Mouse (Mus musculus) stomach, embryonic 16.5 days (tissue): ENCODE measurements around the gene Cxcl14. TPM values are rescaled to one million over a fixed set of nuclear protein-coding genes. Genes with fewer than 3 reads are reported as not detected.

ENCODE experiments used
- ATAC-seq: fragments of 200-750 bp; cut with Nextera tagmentation; 2 replicates; pipeline ENCODE4 v1.8.0; 2017; ENCODE audit warnings: moderate number of reproducible peaks, moderate TSS enrichment; ENCODE audit not compliant: insufficient read depth, low FRiP score
- H3K27ac ChIP-seq: fragments of 300-500 bp; sonication (generic); 2 replicates; pipeline ENCODE4 v1.5.1; 2014; ENCODE audit warnings: low read length
- H3K27me3 ChIP-seq: fragments of 300-500 bp; sonication (generic); 2 replicates; pipeline ENCODE4 v1.6.1; 2014; ENCODE audit warnings: low read length, control low read depth, mixed read lengths; ENCODE audit not compliant: control insufficient read depth, insufficient read depth
- H3K36me3 ChIP-seq: fragments of 300-500 bp; sonication (generic); 2 replicates; pipeline ENCODE4 v1.6.1; 2014; ENCODE audit warnings: low read length; ENCODE audit not compliant: control insufficient read depth, insufficient read depth
- H3K4me1 ChIP-seq: fragments of 300-500 bp; sonication (generic); 2 replicates; pipeline ENCODE4 v1.6.1; 2014; ENCODE audit warnings: low read length, control low read depth, mixed read lengths; ENCODE audit not compliant: control insufficient read depth, insufficient read depth
- H3K4me2 ChIP-seq: fragments of 300-500 bp; sonication (generic); 2 replicates; pipeline ENCODE4 v1.6.1; 2014; ENCODE audit warnings: low read depth, low read length, mixed read lengths
- H3K4me3 ChIP-seq: fragments of 300-500 bp; sonication (generic); replicated peaks from 2 replicates; pipeline ENCODE4 v1.5.1; 2014; ENCODE audit warnings: mild to moderate bottlenecking, low read length
- H3K9ac ChIP-seq: fragments of 300-500 bp; sonication (generic); 2 replicates; pipeline ENCODE4 v1.6.1; 2014; ENCODE audit warnings: low read length
- H3K9me3 ChIP-seq: fragments of 300-500 bp; sonication (generic); replicated peaks from 2 replicates; pipeline ENCODE4 v1.6.1; 2016; ENCODE audit warnings: low read length, control low read depth; ENCODE audit not compliant: control insufficient read depth
- WGBS: fragments of 180-500 bp; shearing (Covaris S2); extraction: QIAGEN DNeasy Blood & Tissue Kit; methylation state at CpG from one replicate; pipeline ENCODE4 v1.1.7; 2014; 5-methylcytosine and 5-hydroxymethylcytosine counted together
- polyA plus RNA-seq: library from polyadenylated mRNA; unstranded; fragments of >200 nt; fragmentation: Nextera tagmentation; extraction: Ambion mirVana; gene quantifications from 2 replicates; pipeline ENCODE4 v1.2.1, GENCODE M21; 2015

The Cxcl14 gene
- polyA plus RNA-seq, 1 experiment from 2014 or later: 10.2 TPM

- Histone ChIP-seq H3K9me3 (no peaks in the 10 kb centered on the region), H3K36me3 (no peaks in the 10 kb centered on the region), H3K27ac (no peak overlapping the region), H3K4me1 (0 out of 2 replicates have a peak, but pooled peaks cover 6% of the 10 kb centered on the region), H3K9ac (no peak overlapping the region), H3K27me3 (no peaks in the 10 kb centered on the region), H3K4me3 (no peak overlapping the region), H3K4me2 (no peak overlapping the region)
- 51% methylated on average over 10 of the region's 10 CpGs for WGBS
- ATAC-seq: no peak
These were observed 34.5 kb upstream of the Cxcl14 start for GRCm38 (mm10) chr13:56330603-56331455.

DNA sequence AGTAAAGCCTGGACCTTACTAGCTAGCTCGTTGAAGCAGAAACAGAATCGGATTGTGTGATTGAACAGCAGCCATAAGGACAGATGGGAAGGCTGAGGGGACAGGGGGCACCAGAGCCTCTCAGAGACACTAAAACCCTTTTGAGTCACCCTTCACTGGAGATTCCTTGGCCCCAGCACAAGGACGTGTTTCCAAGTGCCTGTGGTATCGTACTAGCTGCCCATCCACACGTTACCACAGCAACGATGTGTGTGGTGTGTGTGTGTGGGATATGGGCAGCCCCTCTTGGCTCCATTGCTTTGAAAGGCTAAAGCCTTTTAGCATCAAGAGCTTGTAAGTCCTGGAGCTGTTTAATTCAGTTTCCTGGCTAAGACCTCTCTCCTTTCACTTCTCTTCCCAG lies 33.4 kb upstream of the Cxcl14 start:
- Histone ChIP-seq H3K9ac (no peak overlapping the region), H3K27ac (no peak overlapping the region), H3K4me3 (no peak overlapping the region), H3K27me3 (no peaks in the 10 kb centered on the region), H3K9me3 (no peaks in the 10 kb centered on the region), H3K4me2 (no peak overlapping the region), H3K36me3 (no peaks in the 10 kb centered on the region), H3K4me1 (0 out of 2 replicates have a peak, but pooled peaks cover 6% of the 10 kb centered on the region)
- no peak for ATAC-seq
- 75% methylated on average over 6 of the region's 6 CpGs for WGBS

DNA sequence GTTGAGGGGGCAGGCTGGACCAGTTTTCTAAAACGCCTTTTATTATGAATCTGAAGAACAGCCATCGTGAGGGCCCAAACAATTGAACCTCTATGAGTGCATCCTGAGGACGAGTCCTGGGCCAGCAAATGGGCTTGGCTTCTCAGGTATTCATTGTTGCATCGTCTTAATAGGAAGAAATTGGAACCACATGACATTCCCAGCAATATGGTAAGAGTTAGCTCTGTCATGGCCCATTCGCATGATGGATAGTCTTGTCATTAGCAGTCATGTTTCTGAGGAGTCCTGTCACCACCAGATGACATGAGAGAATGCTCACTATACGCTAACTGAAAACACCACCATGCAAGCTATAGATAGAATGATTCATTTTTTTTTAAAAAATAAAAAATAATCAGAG lies 32.8 kb upstream of the Cxcl14 start:
- no peak overlapping the region for H3K4me3 ChIP-seq
- 0 out of 2 replicates have a peak, but pooled peaks cover 6% of the 10 kb centered on the region for H3K4me1 ChIP-seq
- H3K27me3 ChIP-seq: no peaks in the 10 kb centered on the region
- H3K9me3 ChIP-seq: no peaks in the 10 kb centered on the region
- H3K36me3 ChIP-seq: no peaks in the 10 kb centered on the region
- no peak for ATAC-seq
- no peak overlapping the region for H3K4me2 ChIP-seq
- no peak overlapping the region for H3K9ac ChIP-seq
- 86% methylated on average over 6 of the region's 6 CpGs for WGBS
- H3K27ac ChIP-seq: no peak overlapping the region

DNA sequence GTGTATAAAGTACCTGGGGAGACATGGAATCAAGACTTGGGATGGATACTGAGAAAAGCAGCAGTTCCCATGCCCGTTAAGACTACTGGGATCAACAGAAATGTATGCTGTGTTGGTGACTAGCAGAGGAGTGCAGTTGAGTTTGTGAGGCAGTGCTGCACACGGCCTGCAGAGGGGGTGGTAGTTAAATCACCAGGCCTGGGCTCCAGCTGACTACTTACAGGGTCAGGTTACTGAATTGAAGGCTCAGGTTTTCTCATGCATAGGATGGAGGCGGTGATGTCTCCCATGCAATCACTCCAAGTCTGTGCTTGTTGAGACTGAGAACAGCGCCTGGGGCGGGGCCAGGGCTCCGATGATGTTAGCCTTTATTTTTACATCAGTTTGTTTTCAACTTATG lies 31.4 kb upstream of the Cxcl14 start:
- WGBS: 27% methylated on average over 6 of the region's 6 CpGs
- Histone ChIP-seq H3K4me2 (no peak overlapping the region), H3K4me3 (no peak overlapping the region), H3K9me3 (no peaks in the 10 kb centered on the region), H3K9ac (no peak overlapping the region), H3K27ac (no peak overlapping the region), H3K27me3 (no peaks in the 10 kb centered on the region), H3K4me1 (0 out of 2 replicates have a peak, but pooled peaks cover 6% of the 10 kb centered on the region), H3K36me3 (no peaks in the 10 kb centered on the region)
- ATAC-seq: no peak

- no peak for ATAC-seq
- H3K4me2 ChIP-seq: no peak overlapping the region
- H3K36me3 ChIP-seq: no peaks in the 10 kb centered on the region
- H3K9me3 ChIP-seq: no peaks in the 10 kb centered on the region
- no peak overlapping the region for H3K27ac ChIP-seq
- no peak overlapping the region for H3K4me3 ChIP-seq
- no peak overlapping the region for H3K9ac ChIP-seq
- no peaks in the 10 kb centered on the region for H3K27me3 ChIP-seq
- 75% methylated on average over 7 of the region's 7 CpGs for WGBS
- 0 out of 2 replicates have a peak, but pooled peaks cover 1% of the 10 kb centered on the region for H3K4me1 ChIP-seq
These were observed 25.3 kb upstream of the Cxcl14 start for GRCm38 (mm10) chr13:56321635-56322034.

DNA sequence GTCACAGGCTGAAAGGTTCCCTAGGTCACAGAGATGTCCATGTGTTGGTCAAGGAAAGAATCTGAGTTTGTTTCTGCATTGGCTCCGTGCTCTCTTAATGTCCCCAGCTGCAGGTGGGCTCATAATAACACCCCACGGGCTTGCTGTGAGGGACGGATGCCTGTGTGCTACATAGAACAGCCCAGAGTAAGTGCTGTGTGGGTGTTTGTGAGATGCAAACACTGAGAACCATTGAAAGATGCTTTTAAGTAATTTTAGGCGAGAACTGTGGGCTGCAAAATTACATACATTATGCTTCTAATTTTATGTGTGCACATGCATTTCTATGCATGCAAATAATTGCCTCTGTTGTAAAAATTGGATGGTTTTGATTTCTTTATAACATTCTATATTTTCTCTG lies 20.6 kb upstream of the Cxcl14 start:
- no peak for ATAC-seq
- no peak overlapping the region for H3K4me2 ChIP-seq
- 76% methylated on average over 4 of the region's 4 CpGs for WGBS
- no peak overlapping the region for H3K4me3 ChIP-seq
- H3K4me1 ChIP-seq: no peaks in the 10 kb centered on the region
- no peak overlapping the region for H3K9ac ChIP-seq
- H3K27ac ChIP-seq: no peak overlapping the region
- no peaks in the 10 kb centered on the region for H3K9me3 ChIP-seq
- no peaks in the 10 kb centered on the region for H3K36me3 ChIP-seq
- H3K27me3 ChIP-seq: no peaks in the 10 kb centered on the region

DNA sequence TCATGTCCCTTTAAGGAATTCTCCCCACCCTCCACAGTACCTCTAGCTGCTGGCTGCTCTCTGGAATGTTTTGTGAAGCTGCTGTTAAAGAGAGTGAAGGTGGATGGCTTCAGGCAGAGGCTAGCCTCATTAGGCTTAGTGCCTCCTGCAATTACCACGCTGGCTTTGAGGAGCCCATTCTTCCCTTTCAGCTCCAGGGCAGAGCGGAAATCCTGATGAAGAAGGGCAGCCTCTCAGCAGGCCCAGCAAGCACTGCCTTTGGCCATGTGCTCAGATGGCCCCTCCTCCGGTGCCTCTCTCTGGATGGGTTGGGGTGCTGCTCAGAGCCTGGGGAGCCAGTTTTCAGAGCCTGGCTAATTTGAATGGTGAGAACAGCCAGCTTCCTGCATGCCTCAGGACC lies 18.9 kb upstream of the Cxcl14 start:
- no peak overlapping the region for H3K27ac ChIP-seq
- H3K36me3 ChIP-seq: no peaks in the 10 kb centered on the region
- no peaks in the 10 kb centered on the region for H3K4me1 ChIP-seq
- no peak overlapping the region for H3K9ac ChIP-seq
- H3K27me3 ChIP-seq: no peaks in the 10 kb centered on the region
- 41% methylated on average over 3 of the region's 3 CpGs for WGBS
- no peak overlapping the region for H3K4me3 ChIP-seq
- no peaks in the 10 kb centered on the region; the same call in 1 of the 2 replicates for H3K9me3 ChIP-seq
- ATAC-seq: no peak
- no peak overlapping the region for H3K4me2 ChIP-seq

- no peak for ATAC-seq
- Histone ChIP-seq H3K9ac (no peak overlapping the region), H3K9me3 (no peaks in the 10 kb centered on the region; the same call in 1 of the 2 replicates), H3K4me2 (no peak overlapping the region), H3K4me3 (no peak overlapping the region), H3K27ac (no peak overlapping the region), H3K36me3 (no peaks in the 10 kb centered on the region), H3K4me1 (no peaks in the 10 kb centered on the region), H3K27me3 (no peaks in the 10 kb centered on the region)
- WGBS: 60% methylated on average over 12 of the region's 12 CpGs
These were observed 8.7 kb upstream of the Cxcl14 start for GRCm38 (mm10) chr13:56305058-56305457.

- Histone ChIP-seq H3K9ac (no peak overlapping the region), H3K4me2 (no peak overlapping the region), H3K27me3 (no peaks in the 10 kb centered on the region), H3K27ac (no peak overlapping the region), H3K4me3 (no peak overlapping the region), H3K9me3 (no peaks in the 10 kb centered on the region), H3K36me3 (no peaks in the 10 kb centered on the region), H3K4me1 (no peaks in the 10 kb centered on the region)
- no peak for ATAC-seq
- 58% methylated on average over 4 of the region's 4 CpGs for WGBS
These were observed 8.1 kb upstream of the Cxcl14 start for GRCm38 (mm10) chr13:56304453-56304852.
